Mouse (Mus musculus) intestine, postnatal 0 days (tissue): ENCODE results near the gene Azin2. TPM values are rescaled to one million over a fixed set of nuclear protein-coding genes. Genes with fewer than 3 reads are reported as not detected.
A peak's percentile ranks its signal among the peaks of the same experiment; 100 is the strongest.

ENCODE experiments used
- ATAC-seq: fragments of 200-750 bp; cut with Nextera tagmentation; 2 replicates; pipeline ENCODE4 v1.8.0; 2017; ENCODE audit warnings: mild to moderate bottlenecking, moderate TSS enrichment, moderate library complexity
- H3K27ac ChIP-seq: fragments of 300-500 bp; sonication (generic); 2 replicates; pipeline ENCODE4 v1.5.1; 2014; ENCODE audit warnings: mild to moderate bottlenecking, low read depth, low read length, moderate library complexity
- H3K27me3 ChIP-seq: fragments of 300-500 bp; sonication (generic); replicated peaks from 2 replicates; pipeline ENCODE4 v1.6.1; 2014; ENCODE audit warnings: low read length, mixed read lengths; ENCODE audit not compliant: control insufficient read depth, insufficient read depth
- H3K36me3 ChIP-seq: fragments of 300-500 bp; sonication (generic); 2 replicates; pipeline ENCODE4 v1.6.1; 2014; ENCODE audit warnings: mild to moderate bottlenecking, moderate library complexity; ENCODE audit not compliant: control insufficient read depth, insufficient read depth
- H3K4me1 ChIP-seq: fragments of 300-500 bp; sonication (generic); replicated peaks from 2 replicates; pipeline ENCODE4 v1.6.1; 2014; ENCODE audit warnings: antibody characterized with exemption, low read length, mixed read lengths; ENCODE audit not compliant: control insufficient read depth, insufficient read depth
- H3K4me2 ChIP-seq: fragments of 300-500 bp; sonication (generic); replicated peaks from 2 replicates; pipeline ENCODE4 v1.6.1; 2014; ENCODE audit warnings: low read depth, mild to moderate bottlenecking, moderate library complexity
- H3K4me3 ChIP-seq: fragments of 300-500 bp; sonication (generic); 2 replicates; pipeline ENCODE4 v1.5.1; 2014; ENCODE audit warnings: low read depth, low read length
- H3K9ac ChIP-seq: fragments of 300-500 bp; sonication (generic); 2 replicates; pipeline ENCODE4 v1.6.1; 2014; ENCODE audit warnings: mild to moderate bottlenecking, low read depth, low read length
- H3K9me3 ChIP-seq: fragments of 300-500 bp; sonication (generic); 2 replicates; pipeline ENCODE4 v1.6.1; 2016; ENCODE audit warnings: mixed run types; ENCODE audit not compliant: control insufficient read depth
- CTCF ChIP-seq: sonication (generic); IDR thresholded peaks from 2 replicates; pipeline ENCODE4 v1.5.1; 2016; ENCODE audit warnings: low read depth, mild to moderate bottlenecking, control low read depth, antibody characterized with exemption, moderate library complexity
- WGBS: fragments of 180-500 bp; shearing (Covaris S2); extraction: QIAGEN DNeasy Blood & Tissue Kit; methylation state at CpG from one replicate; pipeline ENCODE4 v1.1.7; 2014; 5-methylcytosine and 5-hydroxymethylcytosine counted together
- polyA plus RNA-seq: library from polyadenylated mRNA; unstranded; fragments of >200 nt; fragmentation: Nextera tagmentation; extraction: Ambion mirVana; gene quantifications from 2 replicates; pipeline ENCODE4 v1.2.1, GENCODE M21; 2015

The Azin2 gene
- polyA plus RNA-seq, 1 experiment from 2014 or later, result 13.1 TPM

DNA sequence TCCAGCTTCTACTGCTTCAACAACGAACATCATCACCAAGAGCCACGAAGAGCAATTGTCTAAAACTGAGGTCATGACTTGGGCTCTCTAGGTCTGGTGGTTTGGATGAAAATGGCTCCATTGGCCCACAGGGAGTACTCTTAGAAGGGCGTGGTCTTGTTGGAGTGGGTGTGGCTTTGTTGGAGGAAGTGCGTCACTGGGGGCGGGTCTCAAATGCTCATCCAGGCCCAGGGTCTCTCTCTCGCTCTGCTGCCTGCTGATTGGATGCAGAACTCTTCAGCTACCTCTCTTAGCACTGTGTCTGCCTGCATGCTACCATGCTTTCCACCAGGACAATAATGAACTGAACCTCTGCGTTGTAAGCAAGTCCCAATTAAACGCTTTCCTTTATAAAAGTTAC is 12.4 kb upstream of the Azin2 start:
- Histone ChIP-seq H3K9ac (no peak overlapping the region), H3K4me1 (0 out of 2 replicates have a peak, but pooled peaks cover 3% of the 10 kb centered on the region), H3K4me3 (no peak overlapping the region), H3K4me2 (no peak overlapping the region), H3K27ac (no peak overlapping the region), H3K36me3 (no peaks in the 10 kb centered on the region), H3K9me3 (no peaks in the 10 kb centered on the region), H3K27me3 (no peaks in the 10 kb centered on the region)
- no peak for TF ChIP-seq CTCF
- no peak for ATAC-seq
- 84% methylated on average over 8 of the region's 8 CpGs for WGBS

DNA sequence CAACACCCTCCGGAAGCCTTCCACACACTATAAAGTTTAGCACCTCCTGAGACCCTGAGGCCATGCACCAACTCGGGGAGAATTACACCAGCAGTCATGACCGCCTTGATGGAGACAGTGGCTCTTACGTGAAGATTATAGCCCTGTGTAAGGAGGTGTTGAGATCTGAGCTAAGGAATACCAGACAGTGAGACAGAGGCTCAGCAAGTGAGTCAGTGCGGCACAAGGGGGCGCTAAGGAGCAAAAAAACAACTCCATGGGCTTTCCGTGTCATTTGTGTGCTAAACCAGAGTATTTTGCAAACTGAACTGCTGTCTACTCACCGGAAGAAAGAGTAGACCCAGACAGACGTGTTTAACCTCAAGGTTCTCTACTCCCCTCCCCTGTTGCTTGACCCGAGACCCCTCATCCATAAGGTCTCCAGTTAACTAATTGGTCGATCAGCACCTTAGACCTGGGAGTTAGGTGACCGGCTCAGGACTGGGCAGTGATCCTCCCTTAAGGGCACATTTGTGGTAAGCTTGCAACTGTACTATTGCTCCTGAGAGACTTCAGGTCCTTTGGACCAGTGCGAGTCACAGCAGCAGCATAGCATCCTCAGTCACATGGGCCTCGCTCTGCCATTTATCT is 8.9 kb upstream of the Azin2 start:
- peak; percentile 29 for ATAC-seq
- WGBS, result 39% methylated on average over 14 of the region's 14 CpGs

DNA sequence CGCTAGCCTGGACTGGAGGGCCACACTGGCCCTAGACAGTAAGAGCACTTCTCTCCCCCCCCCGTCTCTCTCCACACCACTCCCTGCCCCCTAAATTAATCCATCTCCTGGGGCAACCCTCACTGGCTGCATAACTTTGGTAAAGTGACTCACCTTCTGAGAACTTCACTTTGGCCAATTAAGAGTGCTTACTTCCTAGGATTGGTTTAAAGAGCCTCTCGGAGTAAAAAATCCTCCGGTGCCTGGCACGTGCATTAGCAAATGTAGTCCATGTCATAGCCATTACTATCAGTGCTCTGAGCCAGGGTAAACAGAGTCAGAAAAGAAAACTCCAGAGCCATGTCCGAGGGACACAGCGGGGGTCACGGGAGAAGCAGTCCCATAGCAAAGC is 8.2 kb upstream of the Azin2 start:
- Histone ChIP-seq H3K27me3 (no peaks in the 10 kb centered on the region), H3K9me3 (no peaks in the 10 kb centered on the region), H3K4me1 (no peaks in the 10 kb centered on the region), H3K36me3 (no peaks in the 10 kb centered on the region), H3K9ac (no peak overlapping the region), H3K4me2 (no peak overlapping the region), H3K4me3 (no peak overlapping the region), H3K27ac (no peak overlapping the region)
- 76% methylated on average over 7 of the region's 8 CpGs for WGBS
- no peak for ATAC-seq
- no peak for TF ChIP-seq CTCF

More for the DNA sequence above, 8.9 kb upstream of the Azin2 start:
- Histone ChIP-seq H3K4me3 (no peak overlapping the region), H3K27ac (peak overlapping the region; percentile 5; the same call in 1 of the 2 replicates), H3K4me1 (no peaks in the 10 kb centered on the region), H3K36me3 (no peaks in the 10 kb centered on the region), H3K9me3 (no peaks in the 10 kb centered on the region), H3K4me2 (no peak overlapping the region), H3K9ac (no peak overlapping the region), H3K27me3 (no peaks in the 10 kb centered on the region)
- peak; percentile 88 for TF ChIP-seq CTCF

DNA sequence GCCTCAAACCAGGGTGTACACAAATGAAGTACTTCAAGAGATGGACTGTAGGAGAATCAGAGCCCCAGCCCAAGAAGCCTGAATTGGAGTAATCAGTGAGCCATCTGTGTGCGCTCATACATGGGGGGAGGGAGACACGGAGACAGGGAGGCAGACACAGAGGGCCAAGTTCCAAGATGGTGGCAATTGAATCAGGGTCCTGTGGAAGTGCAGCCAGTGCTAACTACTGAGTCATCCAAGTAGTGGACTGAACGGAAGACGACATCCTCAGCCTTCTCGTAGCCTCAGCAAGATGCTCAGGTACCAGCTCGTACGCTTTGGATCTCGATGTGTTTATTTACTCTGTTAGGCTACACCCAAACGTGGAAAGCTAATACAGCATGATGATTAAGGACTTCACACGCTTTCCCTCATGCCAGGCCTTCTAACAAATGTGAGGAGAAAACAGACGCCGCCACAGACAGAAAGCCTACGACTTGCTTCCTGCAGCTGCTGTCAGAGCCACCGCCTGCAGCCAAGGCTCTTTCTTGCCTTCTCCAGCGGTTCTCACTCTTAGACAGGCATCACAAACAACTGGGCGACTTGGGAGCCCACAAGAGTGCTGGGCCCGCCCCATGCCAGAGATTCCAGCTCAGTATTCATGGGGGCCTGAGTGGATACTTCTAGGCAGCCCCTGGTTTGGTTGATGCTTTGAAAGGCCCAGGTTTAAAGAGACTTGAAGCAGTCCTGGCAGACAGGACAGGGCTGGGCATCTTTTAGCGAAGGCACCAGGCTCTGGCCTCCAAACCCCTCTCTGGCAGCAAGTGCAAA is 7.6 kb upstream of the Azin2 start:
- H3K27me3 ChIP-seq, result no peaks in the 10 kb centered on the region
- H3K4me2 ChIP-seq, result no peak overlapping the region
- H3K27ac ChIP-seq, result no peak overlapping the region
- no peaks in the 10 kb centered on the region for H3K9me3 ChIP-seq
- TF ChIP-seq CTCF, result no peak
- no peak overlapping the region for H3K4me3 ChIP-seq
- no peaks in the 10 kb centered on the region for H3K4me1 ChIP-seq
- WGBS, result 69% methylated on average over 18 of the region's 18 CpGs
- no peak for ATAC-seq
- H3K36me3 ChIP-seq, result no peaks in the 10 kb centered on the region
- no peak overlapping the region for H3K9ac ChIP-seq

DNA sequence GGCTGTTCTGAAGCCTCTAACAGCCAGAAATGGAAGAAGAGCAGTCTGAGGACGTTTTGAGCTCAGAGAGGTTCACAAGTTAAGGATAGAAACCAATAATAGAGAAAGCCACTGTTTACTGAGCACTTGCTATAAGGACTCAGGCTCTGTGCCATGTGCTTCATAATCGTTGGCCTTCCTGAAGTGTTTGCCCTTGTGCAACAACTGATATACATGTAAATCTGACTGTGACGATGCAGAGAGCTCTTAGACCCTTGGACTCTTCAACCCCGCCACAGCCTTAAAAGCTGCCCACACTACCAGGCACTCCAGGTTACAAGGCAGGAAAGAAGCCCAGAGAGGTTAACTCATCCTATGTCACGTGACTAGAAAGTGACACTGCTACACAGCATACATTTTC is 6.8 kb upstream of the Azin2 start:
- Histone ChIP-seq H3K27me3 (no peaks in the 10 kb centered on the region), H3K36me3 (no peaks in the 10 kb centered on the region), H3K4me1 (no peaks in the 10 kb centered on the region), H3K4me2 (no peak overlapping the region), H3K9ac (no peak overlapping the region), H3K4me3 (no peak overlapping the region), H3K9me3 (no peaks in the 10 kb centered on the region), H3K27ac (no peak overlapping the region)
- no peak for TF ChIP-seq CTCF
- ATAC-seq, result peak; percentile 86
- WGBS, result 33% methylated on average over 5 of the region's 5 CpGs

DNA sequence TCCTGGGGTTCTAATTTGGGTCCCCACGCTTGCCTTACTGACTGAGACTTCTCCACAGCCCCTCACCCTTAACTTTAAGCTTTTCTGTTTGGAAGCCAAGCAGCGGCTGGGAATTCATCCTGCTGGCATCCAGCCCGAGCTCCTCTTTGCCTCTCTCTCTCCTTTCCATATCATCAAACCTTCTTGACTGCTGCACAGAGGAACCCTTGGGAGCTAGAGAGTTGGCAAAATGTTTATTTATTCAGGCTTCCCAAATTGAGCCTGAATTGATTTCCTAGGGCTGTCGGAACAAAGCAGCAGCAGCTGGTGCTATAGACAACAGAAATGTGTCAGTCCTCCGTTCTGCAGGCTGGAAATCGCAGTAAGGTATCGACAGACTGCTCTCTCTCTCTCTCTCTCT is 4.5 kb upstream of the Azin2 start:
- H3K36me3 ChIP-seq, result no peaks in the 10 kb centered on the region
- H3K27ac ChIP-seq, result no peak overlapping the region
- H3K4me1 ChIP-seq, result 0 out of 2 replicates have a peak, but pooled peaks cover 2% of the 10 kb centered on the region
- 0 out of 2 replicates have a peak, but pooled peaks cover 2% of the 10 kb centered on the region for H3K27me3 ChIP-seq
- H3K9me3 ChIP-seq, result no peaks in the 10 kb centered on the region
- no peak overlapping the region for H3K4me2 ChIP-seq
- WGBS, result 47% methylated on average over 7 of the region's 7 CpGs
- no peak for TF ChIP-seq CTCF
- no peak overlapping the region for H3K4me3 ChIP-seq
- no peak for ATAC-seq
- no peak overlapping the region for H3K9ac ChIP-seq
